Mouse (Mus musculus) left cerebral cortex, postnatal 14 days (tissue): Measurements from ENCODE around the gene Nat8f7. TPM values are rescaled to one million over a fixed set of nuclear protein-coding genes. Genes with fewer than 3 reads are reported as not detected.
"Not testable (repeated sequence)": the region's sequence is repeated elsewhere in the genome, so short reads cannot be mapped to it uniquely, and the experiment has no call there.

Experiments used
- DNase-seq, 2 experiments: peaks; one replicate each; pipeline ENCODE4 v3.0.0; 2021 to 2022; ENCODE audit warnings: low spot score in 2 of 2, mixed read lengths in 1 of 2
- intact Hi-C: fragments of 180-260 bp; cut with DNase I; formaldehyde crosslinking; loops from one replicate; pipeline ENCODE4 v1.15.1; 2025
- long read RNA-seq, 2 experiments: library from polyadenylated mRNA; stranded (forward); transcript quantifications; one replicate each; pipeline ENCODE4 v2.0.0; 2021
- microRNA-seq, 2 experiments: library from miRNA; unstranded; fragments of <30 nt; microRNA quantifications; one replicate each; pipeline ENCODE4 v1.2.0; 2022
- total RNA-seq, 2 experiments: library from RNA; stranded (reverse); gene quantifications; 2 replicates each; pipeline ENCODE4 v1.2.3; 2021

Nat8f7 gene
- total RNA-seq: 1 to 10 TPM; 2.0 to 2.2 TPM
- long read RNA-seq, experiment 1: 0 reads
- long read RNA-seq, experiment 2, partial matches to known transcripts: 0 of 1 reads
- long read RNA-seq, experiment 2, other reads (novel, unspliced or antisense): 1 of 1 reads

GRCm38 (mm10) chr6:85713105-85713504, at the start of gene Nat8f7:
Nat8f7 (minus strand) TSS chr6:85713205.
- DNase-seq, intact Hi-C loops: not testable (repeated sequence)

DNA sequence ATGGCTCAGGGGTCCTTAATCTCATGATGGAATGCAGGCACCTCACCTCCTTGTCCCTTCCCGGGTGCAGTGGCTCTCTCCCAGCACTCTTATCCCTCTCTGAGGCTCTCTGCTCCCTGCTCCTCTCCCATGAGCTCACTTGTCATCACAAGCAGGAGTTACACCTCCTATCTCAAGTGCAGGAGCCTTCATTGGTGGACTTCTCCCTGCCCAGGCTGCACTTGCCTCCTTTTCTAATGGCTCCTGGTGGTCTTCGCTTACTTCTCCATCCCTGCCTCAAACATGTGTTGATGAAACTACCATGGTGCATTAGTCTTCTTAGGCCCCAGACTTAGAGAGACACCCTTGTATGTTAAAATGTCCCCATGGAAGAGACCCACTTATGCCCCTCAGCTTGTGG, 49.7 kb upstream of the Nat8f7 start:
- intact Hi-C loops, DNase-seq: not testable (repeated sequence)

DNA sequence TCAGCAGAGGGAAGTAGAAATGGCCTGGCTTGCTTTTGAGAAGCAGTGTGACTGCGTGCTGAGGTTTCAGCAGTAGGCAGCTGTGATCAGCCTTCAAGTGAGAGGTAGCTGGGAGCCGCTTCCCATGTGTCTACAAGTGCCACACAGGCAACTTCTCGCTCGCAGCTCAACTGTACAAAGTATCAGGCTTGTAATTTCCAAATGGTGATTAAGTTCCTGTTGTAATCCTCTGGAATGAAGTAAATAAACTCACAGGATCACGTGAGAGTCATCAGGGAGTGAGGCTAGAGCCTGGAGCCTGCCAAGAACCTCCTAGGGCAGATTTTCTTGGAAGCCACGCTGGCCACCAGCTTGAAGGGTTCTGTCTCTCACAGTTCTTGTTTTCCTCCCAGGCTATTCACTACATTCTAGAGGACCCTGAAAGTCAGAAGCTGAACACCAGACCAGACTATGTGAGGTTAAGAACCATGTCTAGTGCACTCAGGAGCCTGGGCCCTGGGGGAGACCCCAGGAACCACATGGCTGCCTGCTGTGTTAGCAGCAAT, 42.8 kb upstream of the Nat8f7 start:
- DNase-seq, intact Hi-C loops: not testable (repeated sequence)

GRCm38 (mm10) chr6:85709607-85710006, 3.4 kb downstream of the Nat8f7 start:
- intact Hi-C loops, DNase-seq: not testable (repeated sequence)

GRCm38 (mm10) chr6:85709206-85709605, 3.8 kb downstream of the Nat8f7 start:
- DNase-seq, intact Hi-C loops: not testable (repeated sequence)

DNA sequence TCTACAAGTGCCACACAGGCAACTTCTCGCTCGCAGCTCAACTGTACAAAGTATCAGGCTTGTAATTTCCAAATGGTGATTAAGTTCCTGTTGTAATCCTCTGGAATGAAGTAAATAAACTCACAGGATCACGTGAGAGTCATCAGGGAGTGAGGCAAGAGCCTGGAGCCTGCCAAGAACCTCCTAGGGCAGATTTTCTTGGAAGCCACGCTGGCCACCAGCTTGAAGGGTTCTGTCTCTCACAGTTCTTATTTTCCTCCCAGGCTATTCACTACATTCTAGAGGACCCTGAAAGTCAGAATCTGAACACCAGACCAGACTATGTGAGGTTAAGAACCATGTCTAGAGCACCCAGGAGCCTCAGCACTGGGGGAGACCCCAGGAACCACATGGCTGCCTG, 11.1 kb downstream of the Nat8f7 start:
- DNase-seq, intact Hi-C loops: not testable (repeated sequence)

Small RNA genes lying within 50 kb of the gene (microRNA-seq; reads per million reads assigned to microRNA genes)
- 0 reads per million in 2 experiments for gene Gm27317

Other genes starting within 250 kb of the Nat8f7 start
- gene Fbxo41, start 210.2 kb downstream of the Nat8f7 start, total RNA-seq: 100 to 1,000 TPM; 119 to 126 TPM
- gene Egr4, start 199.6 kb downstream of the Nat8f7 start, total RNA-seq: 10 to 100 TPM; 50.3 to 64.1 TPM
- gene Alms1, start 125.7 kb downstream of the Nat8f7 start, total RNA-seq: 1 to 10 TPM; 7.6 to 9.4 TPM
- gene Nat8f3, start 52.5 kb upstream of the Nat8f7 start, total RNA-seq: 1 to 10 TPM; 1.8 TPM
- gene Nat8f6, start 107.7 kb upstream of the Nat8f7 start, total RNA-seq: 1 to 10 TPM; 1.0 to 1.1 TPM
- 1 to 10 TPM; 2.2 to 3.1 TPM for gene Nat8f5, start 107.8 kb upstream of the Nat8f7 start, total RNA-seq
- 1 to 10 TPM; 1.2 to 2.0 TPM for gene Nat8, start 118.9 kb upstream of the Nat8f7 start, total RNA-seq
- 1 to 10 TPM in 1 of 2 experiments, under 1 TPM in 1; 0.76 to 1.1 TPM for gene Nat8f2, start 156.0 kb upstream of the Nat8f7 start, total RNA-seq
- 1 to 10 TPM; 3.9 to 4.2 TPM for gene Nat8f4, start 191.7 kb upstream of the Nat8f7 start, total RNA-seq
- 10 to 100 TPM; 48.9 to 52.2 TPM for gene Tprkb, start 198.7 kb upstream of the Nat8f7 start, total RNA-seq
- 10 to 100 TPM; 17.4 to 18.8 TPM for gene Nat8f1, start 202.5 kb upstream of the Nat8f7 start, total RNA-seq
- 10 to 100 TPM; 75.4 to 78.5 TPM for gene Dusp11, start 248.5 kb upstream of the Nat8f7 start, total RNA-seq